Mouse (Mus musculus) liver, adult 2 months (tissue): ENCODE results near the gene Il1rap. TPM values are rescaled to one million over a fixed set of nuclear protein-coding genes. Genes with fewer than 3 reads are reported as not detected.

Experiments
- DNase-seq: peaks from one replicate; pipeline ENCODE4 v3.0.0-alpha.2; 2011; ENCODE audit warnings: low read depth, low spot score; ENCODE audit errors: extremely low read depth
- H3K27ac ChIP-seq: fragments of 200-500 bp; replicated peaks from 2 replicates; pipeline ENCODE4 v1.5.1; 2012; ENCODE audit warnings: low read depth, mild to moderate bottlenecking, control low read depth, inconsistent platforms, low read length; ENCODE audit not compliant: insufficient read depth
- H3K27me3 ChIP-seq: fragments of 200-500 bp; 2 replicates; pipeline ENCODE4 v1.6.1; 2012; ENCODE audit warnings: mild to moderate bottlenecking, moderate library complexity, low read length, inconsistent platforms; ENCODE audit not compliant: control insufficient read depth, insufficient read depth
- H3K36me3 ChIP-seq: fragments of 200-500 bp; 2 replicates; pipeline ENCODE4 v1.6.1; 2012; ENCODE audit warnings: low read length, inconsistent platforms; ENCODE audit not compliant: control insufficient read depth, insufficient read depth
- H3K4me1 ChIP-seq: fragments of 200-500 bp; 2 replicates; pipeline ENCODE4 v1.6.1; 2011; ENCODE audit warnings: low read length; ENCODE audit not compliant: control insufficient read depth, insufficient read depth
- H3K4me3 ChIP-seq: fragments of 200-500 bp; 2 replicates; pipeline ENCODE4 v1.5.1; 2011; ENCODE audit warnings: low read depth, mild to moderate bottlenecking, control low read depth, low read length, moderate library complexity; ENCODE audit not compliant: insufficient read depth
- H3K79me2 ChIP-seq: fragments of 200-500 bp; 2 replicates; pipeline ENCODE4 v1.6.1; 2012; ENCODE audit warnings: inconsistent platforms, mild to moderate bottlenecking, low read length, moderate library complexity; ENCODE audit not compliant: control insufficient read depth, insufficient read depth
- H3K9ac ChIP-seq: fragments of 200-500 bp; 2 replicates; pipeline ENCODE4 v1.6.1; 2012; ENCODE audit warnings: low read depth, mild to moderate bottlenecking, control low read depth, inconsistent platforms, low read length
- CTCF ChIP-seq: fragments of 200-500 bp; IDR thresholded peaks from 2 replicates; pipeline ENCODE4 v1.5.1; 2011; ENCODE audit warnings: low read depth, low read length, control low read depth
- POLR2A ChIP-seq: fragments of 200-500 bp; IDR thresholded peaks from 2 replicates; pipeline ENCODE4 v1.6.1; 2011; ENCODE audit warnings: low read length, control low read depth; ENCODE audit not compliant: insufficient read depth; ENCODE audit errors: extremely low read depth
- WGBS: fragments of 180-500 bp; shearing (Covaris S2); methylation state at CpG from one replicate; pipeline ENCODE4 v1.1.7; 2018; 5-methylcytosine and 5-hydroxymethylcytosine counted together
- polyA plus RNA-seq: library from polyadenylated mRNA; depleted of rRNA; stranded (reverse); fragments of >200 nt; gene quantifications from 2 replicates; pipeline ENCODE4 v1.2.3, GENCODE M21; 2012; rRNA removed
- total RNA-seq: library from RNA; depleted of rRNA; stranded (reverse); fragments of >200 nt; gene quantifications from 2 replicates; pipeline ENCODE4 v1.2.3, GENCODE M21; 2014; rRNA removed

Gene Il1rap
- 135 and 160 TPM in 2 replicates for total RNA-seq
- 47.7 and 64.6 TPM in 2 replicates for polyA plus RNA-seq

GRCm38 (mm10) chr16:26581048-26581912 lies at the start of gene Il1rap:
Il1rap (plus strand) TSS chr16:26581704.
- WGBS = 3% methylated on average over 51 of the region's 51 CpGs
- H3K4me3 ChIP-seq = peak within 1 kb of the TSS; percentile 64
- H3K27ac ChIP-seq = peak within 1 kb of the TSS; percentile 37
- H3K9ac ChIP-seq = peak within 1 kb of the TSS; percentile 73
- DNase-seq = peak; percentile 85
- H3K36me3 ChIP-seq = no peaks in the 10 kb centered on the region
- H3K27me3 ChIP-seq = no peaks in the 10 kb centered on the region
- H3K79me2 ChIP-seq = peaks cover 24% of the 10 kb centered on the region; the same call in 1 of the 2 replicates
- peaks cover 12% of the 10 kb centered on the region for H3K4me1 ChIP-seq
- TF ChIP-seq CTCF = peak; percentile 31
- TF ChIP-seq POLR2A = peak; percentile 97

DNA sequence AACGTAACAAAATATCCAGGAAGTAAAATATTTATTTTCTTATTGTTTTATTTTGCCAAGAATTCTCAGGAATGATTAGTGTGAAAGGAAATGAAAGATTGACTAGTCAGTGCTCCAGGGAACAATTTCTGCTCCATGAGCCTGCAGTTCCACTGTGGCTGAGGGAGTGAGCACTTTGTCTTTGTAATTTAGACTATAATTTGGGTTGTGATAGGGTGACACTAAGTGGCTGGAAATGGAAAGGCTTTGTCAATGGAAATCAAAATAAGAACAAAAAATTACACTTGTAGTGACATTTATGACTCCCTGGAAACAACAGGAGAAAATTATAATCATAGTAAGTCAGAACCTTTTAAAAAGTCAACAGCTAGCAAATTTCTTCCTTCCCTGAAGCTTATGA lies 49.2 kb upstream of the Il1rap start:
- Histone ChIP-seq H3K4me3 (no peak overlapping the region), H3K27me3 (no peaks in the 10 kb centered on the region), H3K9ac (no peak overlapping the region), H3K79me2 (no peaks in the 10 kb centered on the region), H3K27ac (no peak overlapping the region), H3K36me3 (no peaks in the 10 kb centered on the region), H3K4me1 (peaks cover 4% of the 10 kb centered on the region; the same call in 1 of the 2 replicates)
- no peak for TF ChIP-seq POLR2A
- TF ChIP-seq CTCF = no peak
- no peak for DNase-seq
- WGBS = 38% methylated on average over 1 of the region's 1 CpGs

GRCm38 (mm10) chr16:26546170-26546878 lies 35.2 kb upstream of the Il1rap start:
- Histone ChIP-seq H3K4me3 (no peak overlapping the region), H3K27me3 (no peaks in the 10 kb centered on the region), H3K27ac (no peak overlapping the region), H3K36me3 (no peaks in the 10 kb centered on the region), H3K9ac (no peak overlapping the region), H3K4me1 (no peaks in the 10 kb centered on the region), H3K79me2 (no peaks in the 10 kb centered on the region)
- TF ChIP-seq POLR2A = no peak
- WGBS = 48% methylated on average over 7 of the region's 7 CpGs
- peak; percentile 16 for DNase-seq

GRCm38 (mm10) chr16:26546879-26547206 lies 34.7 kb upstream of the Il1rap start:
- Histone ChIP-seq H3K4me3 (no peak overlapping the region), H3K27me3 (no peaks in the 10 kb centered on the region), H3K9ac (no peak overlapping the region), H3K27ac (no peak overlapping the region), H3K79me2 (no peaks in the 10 kb centered on the region), H3K36me3 (no peaks in the 10 kb centered on the region), H3K4me1 (no peaks in the 10 kb centered on the region)
- WGBS = 81% methylated on average over 1 of the region's 1 CpGs
- TF ChIP-seq POLR2A = no peak
- no peak for DNase-seq

GRCm38 (mm10) chr16:26549221-26549620 lies 32.3 kb upstream of the Il1rap start:
- TF ChIP-seq POLR2A (no peak), CTCF (no peak)
- Histone ChIP-seq H3K4me1 (no peaks in the 10 kb centered on the region), H3K36me3 (no peaks in the 10 kb centered on the region), H3K27ac (no peak overlapping the region), H3K9ac (no peak overlapping the region), H3K79me2 (no peaks in the 10 kb centered on the region), H3K27me3 (no peaks in the 10 kb centered on the region), H3K4me3 (no peak overlapping the region)
- no peak for DNase-seq
- WGBS = 85% methylated on average over 2 of the region's 2 CpGs

GRCm38 (mm10) chr16:26552234-26552633 lies 29.3 kb upstream of the Il1rap start:
- TF ChIP-seq CTCF = no peak
- no peak for TF ChIP-seq POLR2A
- H3K27ac ChIP-seq = no peak overlapping the region
- no peak overlapping the region for H3K4me3 ChIP-seq
- no peak for DNase-seq
- H3K36me3 ChIP-seq = no peaks in the 10 kb centered on the region
- no peak overlapping the region for H3K9ac ChIP-seq
- 87% methylated on average over 3 of the region's 3 CpGs for WGBS
- no peaks in the 10 kb centered on the region for H3K79me2 ChIP-seq
- no peaks in the 10 kb centered on the region for H3K4me1 ChIP-seq
- no peaks in the 10 kb centered on the region for H3K27me3 ChIP-seq
